Mouse (Mus musculus) lung, embryonic 15.5 days (tissue): ENCODE data around the gene Dennd1b. TPM values are rescaled to one million over a fixed set of nuclear protein-coding genes. Genes with fewer than 3 reads are reported as not detected.

Experiments
- ATAC-seq: fragments of 200-750 bp; cut with Nextera tagmentation; 2 replicates; pipeline ENCODE4 v1.8.0; 2017; ENCODE audit warnings: moderate number of reproducible peaks, borderline replicate concordance; ENCODE audit not compliant: low FRiP score, low TSS enrichment; ENCODE audit errors: extremely low read depth
- H3K27ac ChIP-seq: fragments of 300-500 bp; sonication (generic); 2 replicates; pipeline ENCODE4 v1.5.1; 2015; ENCODE audit warnings: moderate library complexity, mild to moderate bottlenecking, inconsistent platforms
- H3K27me3 ChIP-seq: fragments of 300-500 bp; sonication (generic); 2 replicates; pipeline ENCODE4 v1.6.1; 2015; ENCODE audit warnings: inconsistent platforms
- H3K36me3 ChIP-seq: fragments of 300-500 bp; sonication (generic); 2 replicates; pipeline ENCODE4 v1.6.1; 2015; ENCODE audit warnings: inconsistent platforms
- H3K4me1 ChIP-seq: fragments of 300-500 bp; sonication (generic); 2 replicates; pipeline ENCODE4 v1.6.1; 2015; ENCODE audit warnings: inconsistent platforms
- H3K4me2 ChIP-seq: fragments of 300-500 bp; sonication (generic); 2 replicates; pipeline ENCODE4 v1.6.1; 2015; ENCODE audit warnings: inconsistent platforms, mild to moderate bottlenecking, moderate library complexity
- H3K4me3 ChIP-seq: fragments of 300-500 bp; sonication (generic); 2 replicates; pipeline ENCODE4 v1.5.1; 2015; ENCODE audit warnings: mild to moderate bottlenecking, inconsistent platforms
- H3K9ac ChIP-seq: fragments of 300-500 bp; sonication (generic); 2 replicates; pipeline ENCODE4 v1.6.1; 2015; ENCODE audit warnings: inconsistent platforms
- H3K9me3 ChIP-seq: fragments of 300-500 bp; sonication (generic); 2 replicates; pipeline ENCODE4 v1.6.1; 2016; ENCODE audit warnings: inconsistent platforms
- WGBS: fragments of 180-500 bp; shearing (Covaris S2); methylation state at CpG from one replicate; pipeline ENCODE4 v1.1.7; 2015; 5-methylcytosine and 5-hydroxymethylcytosine counted together
- polyA plus RNA-seq: library from polyadenylated mRNA; unstranded; fragments of >200 nt; fragmentation: Nextera tagmentation; extraction: Ambion mirVana; gene quantifications from 2 replicates; pipeline ENCODE4 v1.2.1, GENCODE M21; 2015

Gene Dennd1b
- polyA plus RNA-seq, 1 experiment from 2014 or later = 12.3 TPM

- no peaks in the 10 kb centered on the region for H3K9me3 ChIP-seq
- no peak overlapping the region for H3K9ac ChIP-seq
- no peak overlapping the region for H3K27ac ChIP-seq
- 55% methylated on average over 6 of the region's 6 CpGs for WGBS
- no peaks in the 10 kb centered on the region for H3K4me1 ChIP-seq
- H3K4me2 ChIP-seq = no peak overlapping the region
- no peak overlapping the region for H3K4me3 ChIP-seq
- H3K36me3 ChIP-seq = no peaks in the 10 kb centered on the region
- H3K27me3 ChIP-seq = no peaks in the 10 kb centered on the region
- no peak for ATAC-seq
Observed at GRCm38 (mm10) chr1:138937686-138938370, 25.4 kb upstream of the Dennd1b start.

DNA sequence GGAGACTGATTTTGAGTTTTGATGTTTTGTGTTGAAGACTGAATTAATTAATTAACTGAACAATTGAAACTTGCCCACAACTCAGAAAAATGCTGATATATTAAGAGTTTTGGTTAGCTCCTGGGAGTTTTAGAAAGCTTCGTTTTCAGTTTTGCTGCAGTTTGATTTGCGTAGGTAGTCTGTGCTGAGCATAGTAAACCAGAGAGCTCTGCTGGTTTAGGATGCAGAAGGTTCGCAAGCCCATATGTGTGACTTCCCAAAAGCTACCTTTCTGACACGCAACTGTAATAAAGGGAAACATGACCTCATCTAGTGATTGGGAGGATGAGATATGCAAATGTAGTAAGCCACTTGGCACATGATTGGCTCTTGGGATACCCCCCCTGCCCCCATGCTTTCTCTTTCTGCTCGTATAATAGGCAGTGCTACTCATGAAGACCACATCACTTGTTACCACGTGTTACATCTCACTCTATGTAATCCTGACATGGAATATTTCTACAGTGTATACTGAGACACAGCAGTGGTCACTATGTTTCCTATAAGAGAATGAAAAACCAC is 23.6 kb upstream of the Dennd1b start:
- Histone ChIP-seq H3K9ac (no peak overlapping the region), H3K4me3 (no peak overlapping the region), H3K27me3 (no peaks in the 10 kb centered on the region), H3K36me3 (no peaks in the 10 kb centered on the region), H3K4me1 (no peaks in the 10 kb centered on the region), H3K4me2 (no peak overlapping the region), H3K9me3 (no peaks in the 10 kb centered on the region), H3K27ac (no peak overlapping the region)
- no peak for ATAC-seq
- 66% methylated on average over 6 of the region's 6 CpGs for WGBS

- no peaks in the 10 kb centered on the region for H3K36me3 ChIP-seq
- no peak overlapping the region for H3K4me3 ChIP-seq
- H3K27me3 ChIP-seq = no peaks in the 10 kb centered on the region
- WGBS = 80% methylated on average over 8 of the region's 8 CpGs
- no peaks in the 10 kb centered on the region for H3K4me1 ChIP-seq
- H3K9me3 ChIP-seq = no peaks in the 10 kb centered on the region
- no peak for ATAC-seq
- no peak overlapping the region for H3K27ac ChIP-seq
- no peak overlapping the region for H3K4me2 ChIP-seq
- H3K9ac ChIP-seq = no peak overlapping the region
Observed at GRCm38 (mm10) chr1:138940407-138940806, 22.8 kb upstream of the Dennd1b start.

DNA sequence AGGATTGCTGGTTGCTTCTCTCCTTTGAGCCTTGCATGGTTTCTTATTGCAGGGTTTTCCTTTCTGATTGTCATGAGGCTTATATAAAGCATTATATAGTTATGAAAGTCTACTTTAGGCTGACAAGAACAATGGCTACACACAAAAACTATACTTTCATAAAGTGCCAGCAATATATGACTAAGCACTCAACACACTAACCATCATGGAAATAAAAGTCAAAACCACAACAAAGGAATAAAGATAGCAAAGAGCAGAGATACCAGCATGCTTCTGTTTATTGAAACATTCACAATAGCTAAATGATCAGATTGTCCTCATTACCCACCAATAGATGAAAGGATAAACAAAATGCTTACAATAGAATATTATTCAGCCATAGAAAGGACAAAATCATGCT is 11.1 kb upstream of the Dennd1b start:
- H3K27ac ChIP-seq = no peak overlapping the region
- ATAC-seq = no peak
- H3K9ac ChIP-seq = no peak overlapping the region
- H3K4me1 ChIP-seq = no peaks in the 10 kb centered on the region
- no peaks in the 10 kb centered on the region for H3K36me3 ChIP-seq
- H3K4me3 ChIP-seq = no peak overlapping the region
- H3K27me3 ChIP-seq = no peaks in the 10 kb centered on the region
- H3K9me3 ChIP-seq = no peaks in the 10 kb centered on the region
- no peak overlapping the region for H3K4me2 ChIP-seq

- no peak for ATAC-seq
- H3K9ac ChIP-seq = no peak overlapping the region
- WGBS = 68% methylated on average over 5 of the region's 5 CpGs
- no peaks in the 10 kb centered on the region for H3K9me3 ChIP-seq
- no peak overlapping the region for H3K4me2 ChIP-seq
- H3K27me3 ChIP-seq = no peaks in the 10 kb centered on the region
- H3K4me1 ChIP-seq = no peaks in the 10 kb centered on the region
- H3K4me3 ChIP-seq = no peak overlapping the region
- no peaks in the 10 kb centered on the region for H3K36me3 ChIP-seq
- no peak overlapping the region for H3K27ac ChIP-seq
Observed at GRCm38 (mm10) chr1:138954978-138955377, 8.3 kb upstream of the Dennd1b start.

GRCm38 (mm10) chr1:138955455-138955854 is 7.8 kb upstream of the Dennd1b start:
- H3K27me3 ChIP-seq = no peaks in the 10 kb centered on the region
- H3K36me3 ChIP-seq = no peaks in the 10 kb centered on the region
- no peak overlapping the region for H3K9ac ChIP-seq
- H3K4me1 ChIP-seq = no peaks in the 10 kb centered on the region
- H3K4me3 ChIP-seq = no peak overlapping the region
- no peak overlapping the region for H3K4me2 ChIP-seq
- WGBS = 85% methylated on average over 4 of the region's 4 CpGs
- no peaks in the 10 kb centered on the region for H3K9me3 ChIP-seq
- ATAC-seq = no peak
- H3K27ac ChIP-seq = no peak overlapping the region

DNA sequence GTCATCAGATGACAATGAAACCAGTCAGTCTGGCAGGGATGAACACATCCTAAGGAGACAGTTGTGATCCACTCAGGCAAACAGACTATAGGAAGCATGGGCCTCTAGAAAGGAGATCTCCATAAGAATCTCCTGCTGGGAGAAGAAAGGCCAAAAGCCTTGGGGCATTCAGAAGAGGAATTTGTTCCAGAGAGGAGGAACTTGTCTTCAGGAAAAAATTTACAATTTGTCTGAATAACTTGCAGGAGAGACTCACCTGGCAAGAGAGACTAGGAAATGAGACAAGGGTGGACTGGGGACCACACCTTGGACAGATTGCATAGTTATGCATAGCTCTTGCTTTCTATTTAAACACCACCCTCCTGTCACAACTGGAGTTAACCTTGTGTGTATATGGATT is 6.7 kb upstream of the Dennd1b start:
- Histone ChIP-seq H3K36me3 (no peaks in the 10 kb centered on the region), H3K9ac (no peak overlapping the region), H3K4me2 (no peak overlapping the region), H3K27me3 (no peaks in the 10 kb centered on the region), H3K4me1 (no peaks in the 10 kb centered on the region), H3K9me3 (no peaks in the 10 kb centered on the region), H3K27ac (no peak overlapping the region), H3K4me3 (no peak overlapping the region)
- ATAC-seq = no peak

DNA sequence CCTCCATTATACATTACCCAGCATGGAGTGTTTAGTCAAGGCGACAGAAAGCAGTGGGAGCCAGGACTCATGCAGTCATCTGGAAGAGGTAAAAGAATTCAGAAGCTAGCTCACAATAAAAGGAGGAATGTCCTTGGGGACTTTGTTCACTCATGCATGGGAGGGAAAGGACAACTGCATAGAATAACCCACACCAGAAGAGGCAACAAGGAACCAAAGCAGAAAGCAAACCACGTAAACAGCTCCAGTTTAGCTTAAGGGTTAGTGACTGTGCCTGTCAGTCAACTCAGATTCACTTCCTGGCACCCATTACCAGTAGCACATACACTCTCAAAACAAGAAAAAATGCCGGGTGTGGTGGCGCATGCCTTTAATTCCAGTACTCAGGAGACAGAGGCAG is 6.1 kb upstream of the Dennd1b start:
- 72% methylated on average over 4 of the region's 4 CpGs for WGBS
- Histone ChIP-seq H3K9me3 (no peaks in the 10 kb centered on the region), H3K4me2 (no peak overlapping the region), H3K36me3 (no peaks in the 10 kb centered on the region), H3K27ac (no peak overlapping the region), H3K4me3 (no peak overlapping the region), H3K9ac (no peak overlapping the region), H3K27me3 (no peaks in the 10 kb centered on the region), H3K4me1 (no peaks in the 10 kb centered on the region)
- no peak for ATAC-seq

DNA sequence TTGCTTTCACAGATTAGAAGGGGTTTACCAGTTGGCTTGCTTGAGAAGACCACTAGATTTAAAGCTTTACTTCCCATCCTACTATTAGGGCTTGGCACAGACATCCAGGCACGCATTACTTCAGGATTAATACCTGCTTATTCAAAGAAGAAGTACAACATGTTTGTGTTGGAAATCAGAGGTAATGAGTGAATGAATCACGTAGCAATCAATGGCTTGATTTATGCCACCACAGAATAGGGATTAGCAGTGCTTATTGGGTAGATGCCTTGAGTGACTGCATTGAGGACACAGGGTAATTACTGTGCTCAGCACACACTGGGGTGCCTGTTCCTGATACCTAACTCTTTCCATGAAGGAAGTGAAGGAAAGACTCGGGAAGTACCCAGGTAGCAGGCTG is 4.4 kb upstream of the Dennd1b start:
- H3K4me3 ChIP-seq = no peak overlapping the region
- no peak for ATAC-seq
- no peaks in the 10 kb centered on the region for H3K36me3 ChIP-seq
- no peak overlapping the region for H3K27ac ChIP-seq
- no peak overlapping the region for H3K4me2 ChIP-seq
- H3K9me3 ChIP-seq = no peaks in the 10 kb centered on the region
- H3K9ac ChIP-seq = no peak overlapping the region
- 73% methylated on average over 3 of the region's 3 CpGs for WGBS
- H3K27me3 ChIP-seq = no peaks in the 10 kb centered on the region
- H3K4me1 ChIP-seq = peaks cover 6% of the 10 kb centered on the region; the same call in 1 of the 2 replicates

DNA sequence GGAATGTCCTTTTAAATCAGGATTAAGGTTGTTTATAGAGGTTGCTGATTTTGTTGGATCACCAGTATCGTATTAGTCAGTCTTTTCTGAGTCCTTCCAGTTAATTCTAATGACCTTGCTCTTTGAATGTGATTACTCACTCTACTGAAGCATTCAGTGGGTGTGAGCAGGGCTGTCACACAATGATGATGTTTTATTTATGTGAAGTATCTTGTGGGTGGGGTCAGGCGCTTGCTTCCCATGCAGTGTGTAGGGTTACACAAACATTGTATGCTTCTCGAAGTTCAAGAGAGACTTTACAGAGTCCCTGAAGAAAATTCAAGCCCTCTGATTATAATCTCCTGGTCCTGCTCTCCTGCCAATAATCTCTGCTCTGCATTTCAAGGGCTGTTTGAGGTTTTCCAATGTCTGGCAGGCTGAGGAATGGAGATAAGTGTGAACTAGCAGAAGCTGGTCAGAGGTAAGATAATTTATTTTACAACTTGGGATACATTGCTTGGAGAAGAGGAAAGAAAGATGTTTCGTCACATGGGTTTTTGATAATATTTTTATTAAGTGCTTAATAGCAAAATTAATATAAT is 3.2 kb upstream of the Dennd1b start:
- Histone ChIP-seq H3K9ac (no peak overlapping the region), H3K4me2 (no peak overlapping the region), H3K4me3 (no peak overlapping the region), H3K9me3 (no peaks in the 10 kb centered on the region), H3K36me3 (no peaks in the 10 kb centered on the region), H3K27ac (no peak overlapping the region; the same call in 1 of the 2 replicates), H3K27me3 (no peaks in the 10 kb centered on the region), H3K4me1 (peaks cover 8% of the 10 kb centered on the region; the same call in 1 of the 2 replicates)
- WGBS = 24% methylated on average over 4 of the region's 4 CpGs
- ATAC-seq = no peak

GRCm38 (mm10) chr1:138962266-138963101 is 751 bp upstream of the Dennd1b start:
- Histone ChIP-seq H3K27ac (peak overlapping the region; percentile 93), H3K4me3 (peak overlapping the region; percentile 79), H3K36me3 (no peaks in the 10 kb centered on the region; the same call in 1 of the 2 replicates), H3K9ac (peak overlapping the region; percentile 82), H3K9me3 (no peaks in the 10 kb centered on the region), H3K27me3 (no peaks in the 10 kb centered on the region), H3K4me1 (peaks cover 8% of the 10 kb centered on the region; the same call in 1 of the 2 replicates), H3K4me2 (peak overlapping the region; percentile 72)
- WGBS = 41% methylated on average over 9 of the region's 9 CpGs
- ATAC-seq = no peak
